Mouse (Mus musculus) brain, adult 2 months (tissue): Measurements from ENCODE around the gene Tfdp1.
"Not testable (repeated sequence)": the region's sequence is repeated elsewhere in the genome, so short reads cannot be mapped to it uniquely, and the experiment has no call there.

Experiments used
- DNase-seq: peaks from one replicate; pipeline ENCODE4 v3.0.0; 2011; ENCODE audit warnings: low read depth, low spot score

The Tfdp1 gene

DNA sequence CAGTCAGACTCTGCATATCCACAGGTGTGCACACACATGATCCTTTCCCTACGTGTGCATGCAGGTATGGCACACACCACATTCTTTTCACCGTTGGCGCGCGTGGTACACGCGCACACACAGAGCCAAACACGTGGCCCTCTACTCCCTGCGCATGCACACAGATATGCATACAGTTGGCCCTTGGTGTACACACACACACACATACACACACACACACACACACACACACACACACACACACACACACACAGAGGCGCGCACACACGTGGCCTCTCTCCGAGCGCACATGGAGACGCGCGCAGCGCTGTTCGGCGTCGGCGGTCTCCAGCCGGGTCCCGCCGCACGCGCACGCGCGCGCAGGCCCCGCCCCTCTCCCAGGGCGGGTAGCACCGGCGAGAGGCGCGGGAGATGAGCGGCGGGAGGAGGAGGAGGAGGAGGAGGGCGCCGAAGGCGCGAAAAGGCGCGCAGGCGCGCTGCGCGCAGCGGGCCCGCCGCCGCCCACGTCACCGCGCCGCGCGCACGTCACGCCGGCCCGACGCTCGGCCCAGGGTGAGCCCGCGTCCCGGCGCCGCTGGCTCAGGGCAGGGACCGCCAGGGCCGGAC is at the start of gene Tfdp1:
TSS of gene Tfdp1 (plus strand) at position 497 of the 606 bp plus-strand sequence.
- peak; percentile 91 for DNase-seq

DNA sequence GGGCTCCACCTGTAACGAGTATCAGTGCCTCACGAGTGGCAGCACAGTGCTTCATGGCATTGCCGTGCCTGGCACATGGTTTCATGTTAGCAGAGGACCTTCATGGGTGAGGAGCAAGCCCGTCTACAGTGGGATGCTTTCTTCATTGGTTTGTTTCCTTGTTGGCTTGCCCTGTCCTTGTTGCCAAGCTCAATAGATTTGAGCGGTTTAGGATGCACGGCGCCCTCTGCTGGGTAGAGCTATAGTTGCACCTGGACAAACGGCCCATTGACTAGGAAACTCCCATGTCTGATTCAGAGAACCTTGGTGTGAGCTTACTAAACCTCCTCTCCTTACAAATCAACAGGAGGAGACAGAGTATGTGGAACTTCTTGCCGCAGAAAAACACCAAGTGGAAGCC is 46.2 kb upstream of the Tfdp1 start:
- peak; percentile 87 for DNase-seq

DNA sequence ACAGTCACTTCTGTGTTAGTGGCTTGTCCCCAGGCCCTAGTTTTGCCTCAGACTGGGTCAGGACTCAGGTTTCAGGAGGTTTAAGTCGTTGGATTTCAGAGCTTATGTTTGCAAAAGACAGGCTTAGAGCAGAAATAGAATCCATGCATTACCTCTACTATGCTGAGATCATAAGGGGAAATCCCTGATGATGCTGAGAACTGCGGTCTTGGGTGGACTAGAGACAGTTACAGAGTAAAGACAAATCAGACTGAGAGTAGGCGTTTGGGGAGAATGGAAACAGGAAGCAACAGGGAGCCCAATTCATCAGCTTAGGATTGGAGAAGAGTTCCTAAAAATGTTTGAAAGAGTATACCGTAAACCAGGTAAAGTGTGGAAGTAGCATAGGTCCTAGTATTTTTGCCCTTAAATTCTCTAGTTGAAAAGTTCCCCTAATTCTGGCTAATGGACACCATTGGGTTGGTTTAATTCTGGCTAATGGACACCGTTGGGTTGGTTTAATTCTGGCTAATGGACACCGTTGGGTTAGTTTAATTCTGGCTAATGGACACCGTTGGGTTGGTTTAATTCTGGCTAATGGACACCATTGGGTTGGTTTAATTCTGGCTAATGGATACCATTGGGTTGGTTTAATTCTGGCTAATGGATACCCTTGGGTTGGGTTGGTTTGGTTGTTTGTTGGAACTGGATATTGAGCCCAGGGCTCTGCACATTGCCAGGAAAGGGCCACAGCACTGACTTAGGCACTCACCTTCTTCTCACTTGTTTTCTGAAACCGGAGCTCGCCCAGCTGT is 44.7 kb upstream of the Tfdp1 start:
- no peak for DNase-seq

DNA sequence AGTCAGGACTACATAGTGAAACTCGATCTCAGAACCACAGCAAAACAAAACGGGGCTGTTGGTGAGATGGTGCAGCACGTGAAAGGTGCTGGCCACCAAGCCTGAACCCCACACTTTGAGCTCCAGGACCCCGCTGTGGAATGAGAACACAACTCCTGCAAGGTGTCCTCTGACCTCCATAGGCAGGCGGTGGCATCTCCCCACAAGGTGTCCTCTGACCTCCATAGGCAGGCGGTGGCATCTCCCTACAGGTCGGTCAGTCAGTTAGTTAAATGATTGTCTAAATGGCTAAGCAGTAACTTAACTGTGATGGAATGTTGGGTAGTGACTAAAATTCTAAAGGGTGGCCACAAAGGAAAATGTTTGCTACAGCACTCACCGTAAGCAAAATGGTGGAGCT is 39.0 kb upstream of the Tfdp1 start:
- DNase-seq: no peak

DNA sequence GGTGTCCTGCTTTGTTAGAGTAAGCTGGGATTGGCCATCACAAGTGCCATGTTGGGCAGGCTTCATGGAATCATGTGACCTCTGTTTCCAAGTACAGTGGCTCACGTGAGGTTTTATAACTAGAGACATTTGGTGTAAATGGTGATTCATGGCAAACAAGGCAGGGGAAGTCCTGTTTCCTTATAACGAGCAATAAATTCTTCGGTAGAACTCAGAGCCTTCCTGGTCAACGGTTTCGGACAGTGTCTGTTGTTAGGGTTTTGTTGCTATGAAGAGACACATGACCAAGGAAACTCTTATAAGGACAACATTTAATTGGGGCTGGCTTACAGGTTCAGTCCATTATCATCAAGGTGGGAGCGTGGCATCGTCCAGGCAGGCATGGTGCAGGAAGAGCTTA is 37.5 kb upstream of the Tfdp1 start:
- DNase-seq: no peak

DNA sequence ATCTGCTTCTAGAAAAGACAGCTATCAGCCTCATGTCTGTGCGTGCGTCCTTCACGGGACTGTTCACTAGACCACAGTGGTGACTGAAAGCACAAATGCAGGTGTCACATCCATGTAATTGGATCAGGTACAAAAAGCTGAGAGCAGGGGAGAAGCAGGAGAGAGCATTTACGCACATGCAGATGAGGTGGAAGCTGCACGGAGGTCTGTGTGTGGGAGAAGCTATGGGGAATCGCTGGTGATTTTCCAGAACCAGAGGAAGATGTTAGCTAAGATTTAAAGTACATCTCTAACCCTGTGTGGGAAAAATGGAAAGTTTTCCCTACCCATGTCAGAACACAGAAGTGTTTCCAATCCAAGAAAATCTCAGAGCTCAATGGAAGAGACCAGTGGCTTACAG is 33.1 kb upstream of the Tfdp1 start:
- peak; percentile 80 for DNase-seq

DNA sequence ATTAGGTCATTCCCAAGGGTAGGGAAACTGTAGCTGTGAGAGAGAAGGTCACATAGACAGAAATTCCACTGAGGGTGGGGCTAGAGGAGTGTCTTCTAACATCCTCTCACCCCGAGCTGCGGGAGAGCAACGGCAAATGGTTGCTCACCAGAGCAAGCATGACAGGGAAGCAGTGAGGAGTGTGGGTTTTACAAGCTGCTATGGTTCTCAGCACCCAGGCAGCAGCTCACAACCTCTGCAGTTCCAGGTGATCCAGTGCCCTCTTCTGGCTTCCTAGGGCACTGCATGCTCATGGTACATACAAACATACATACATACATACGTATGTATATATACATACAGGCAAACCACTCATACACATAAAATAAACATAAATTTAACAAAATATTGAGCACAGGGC is 32.7 kb upstream of the Tfdp1 start:
- DNase-seq: no peak

DNA sequence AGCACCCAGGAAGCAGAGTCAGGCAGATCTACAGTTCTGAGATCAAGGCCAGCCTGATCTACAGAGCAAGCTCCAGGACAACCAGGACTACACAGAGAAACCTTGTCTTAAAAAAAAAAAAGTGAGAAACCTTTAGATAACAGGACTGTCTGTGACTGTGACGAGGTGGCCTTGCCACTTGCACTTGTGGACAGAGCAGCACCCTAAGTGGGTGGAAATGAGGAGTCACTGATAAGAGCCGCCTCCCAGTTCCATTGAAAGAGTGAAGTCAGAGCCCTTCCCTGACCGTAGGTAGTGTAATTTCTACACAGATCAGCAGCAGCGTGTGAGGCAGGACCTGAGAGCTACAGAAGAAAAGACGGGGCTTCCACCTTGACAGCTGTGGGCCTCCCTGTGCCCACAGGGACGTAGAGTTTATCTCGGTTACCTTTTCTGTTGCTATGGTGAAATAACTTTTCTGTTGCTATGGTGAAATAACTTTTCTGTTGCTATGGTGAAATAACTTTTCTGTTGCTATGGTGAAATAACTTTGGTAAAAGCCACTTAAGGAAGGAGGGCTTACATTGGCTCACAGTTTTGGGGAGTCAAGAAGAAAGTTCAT is 32.1 kb upstream of the Tfdp1 start:
- DNase-seq: no peak

DNA sequence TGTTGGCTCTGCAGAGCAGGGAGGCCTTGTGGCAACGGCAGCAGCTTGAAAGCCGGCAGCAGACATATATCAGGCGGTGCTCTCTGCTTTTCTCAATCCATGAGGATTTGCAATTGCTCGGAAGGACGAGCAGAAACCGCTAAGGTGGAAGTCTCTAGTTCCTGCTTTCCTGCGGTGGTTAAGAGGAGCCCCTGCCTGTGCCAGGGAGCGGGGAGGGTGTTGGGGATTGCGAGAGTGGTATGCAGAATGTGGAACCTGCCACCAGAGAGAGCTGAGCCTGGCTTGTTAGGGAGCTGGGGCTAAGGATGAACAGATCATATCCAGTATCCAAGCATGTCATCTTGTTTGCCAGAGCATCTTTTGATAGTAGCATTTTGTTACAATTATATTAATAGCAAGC is 31.6 kb upstream of the Tfdp1 start:
- no peak for DNase-seq

DNA sequence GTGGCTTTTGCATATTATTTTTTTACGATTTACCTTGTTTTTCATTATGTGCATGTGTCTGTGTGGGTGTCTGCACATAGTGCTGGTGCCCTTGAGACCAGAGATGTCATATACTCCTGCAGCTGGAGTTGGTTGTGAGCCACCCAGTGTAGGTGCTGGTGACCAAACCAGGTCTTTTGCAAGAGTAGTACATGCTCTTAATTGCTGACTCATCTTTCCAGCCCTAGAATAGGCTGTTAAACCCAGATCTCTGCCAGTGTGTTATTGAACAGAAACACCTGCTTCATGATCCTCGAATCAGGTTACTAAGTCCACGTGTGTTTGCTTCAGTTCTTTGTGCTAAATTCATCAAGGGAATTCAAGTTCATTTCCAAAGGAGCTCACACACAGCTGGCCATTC is 23.6 kb upstream of the Tfdp1 start:
- DNase-seq: no peak

DNA sequence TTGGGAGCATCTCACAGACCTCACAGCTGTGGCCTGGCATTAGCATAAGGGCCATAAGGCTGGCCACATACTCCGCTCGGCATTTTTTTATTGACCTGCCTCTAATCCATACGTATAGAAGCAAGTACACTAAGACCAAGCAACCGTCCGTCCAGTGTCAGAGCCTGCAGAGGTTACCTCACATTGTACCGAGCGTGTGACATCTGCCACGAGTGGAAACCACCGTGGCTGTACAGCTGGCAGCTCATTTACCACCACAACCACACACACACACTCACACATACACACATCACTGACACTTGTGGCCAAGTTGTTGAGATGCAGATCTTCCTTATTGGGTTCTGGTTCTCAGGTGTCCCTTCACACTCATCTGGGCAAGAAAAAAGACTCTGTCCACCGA is 21.9 kb upstream of the Tfdp1 start:
- no peak for DNase-seq

DNA sequence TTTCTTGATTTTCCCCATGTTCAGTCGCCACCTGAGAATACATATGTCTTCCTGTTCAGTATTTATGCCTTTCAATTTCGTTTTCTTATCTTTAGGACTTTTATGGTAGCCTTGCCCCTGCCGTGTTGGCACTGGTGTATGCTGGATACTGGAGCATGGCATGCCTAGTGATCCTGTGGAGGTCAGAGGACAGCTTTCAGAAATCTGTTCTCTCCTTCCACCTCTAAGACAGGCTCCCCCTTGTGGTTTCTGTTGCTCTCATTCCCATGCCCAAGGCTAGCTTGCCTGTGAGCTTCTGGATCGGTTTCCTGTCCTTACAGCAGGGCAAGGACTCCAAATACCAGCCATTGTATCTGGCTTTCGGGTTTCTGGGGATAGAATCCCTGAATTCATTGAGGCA is 12.0 kb upstream of the Tfdp1 start:
- DNase-seq: peak; percentile 43

DNA sequence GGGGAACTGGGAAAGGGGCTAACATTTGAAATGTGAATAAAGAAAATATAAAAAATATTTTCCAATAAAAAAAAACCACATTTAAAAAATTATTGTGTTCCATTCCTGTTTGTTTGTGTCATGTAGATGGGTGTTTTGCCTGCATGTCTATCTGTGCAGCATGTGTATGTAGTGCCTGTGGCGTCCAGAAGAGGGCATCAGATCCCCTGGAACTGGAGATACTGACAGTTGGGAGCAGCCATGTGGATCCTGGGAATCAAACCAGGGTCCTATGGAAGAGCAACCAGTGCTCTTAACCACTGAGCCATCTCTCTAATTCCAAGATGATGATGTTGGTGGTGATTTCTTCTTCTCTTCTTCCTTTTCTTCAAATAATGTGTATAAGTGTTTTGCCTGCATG is 3.9 kb upstream of the Tfdp1 start:
- DNase-seq: no peak

DNA sequence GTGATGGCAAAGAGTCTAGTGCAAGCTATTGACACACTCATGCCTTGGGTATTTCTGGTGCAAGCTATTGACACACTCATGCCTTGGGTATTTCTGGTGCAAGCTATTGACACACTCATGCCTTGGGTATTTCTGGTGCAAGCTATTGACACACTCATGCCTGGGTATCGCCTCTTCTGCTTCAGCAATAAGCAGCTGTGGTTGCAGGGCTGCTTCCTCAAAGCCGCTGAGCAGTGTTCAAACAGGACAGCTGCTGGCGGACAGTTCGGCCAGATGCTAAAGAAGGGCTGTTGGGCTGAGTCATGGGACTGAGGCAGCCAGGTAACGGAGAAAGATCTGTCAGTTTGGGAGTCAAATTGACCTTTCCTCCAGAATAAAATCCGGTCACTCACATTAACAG is 1.3 kb upstream of the Tfdp1 start:
- not testable (repeated sequence) for DNase-seq

DNA sequence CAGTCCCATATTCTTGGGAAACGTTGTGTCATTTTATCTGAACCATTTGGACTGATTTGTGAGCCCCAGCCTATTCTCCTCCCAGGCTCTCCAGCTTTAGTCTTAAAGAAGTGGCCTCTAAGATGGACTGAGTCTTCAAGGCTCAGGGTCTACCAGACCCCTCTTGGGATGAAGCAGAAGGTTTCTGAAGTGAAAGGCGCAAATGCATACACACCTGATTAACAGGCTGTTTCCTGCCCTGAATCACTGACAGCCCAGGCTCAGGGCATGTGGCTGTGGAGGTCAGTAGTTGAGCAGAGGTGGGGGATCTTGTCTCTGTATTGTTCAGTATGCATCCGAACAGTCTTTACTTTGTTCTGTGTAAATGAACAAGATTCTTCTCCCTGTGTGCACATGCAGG is 873 bp upstream of the Tfdp1 start:
- no peak for DNase-seq

DNA sequence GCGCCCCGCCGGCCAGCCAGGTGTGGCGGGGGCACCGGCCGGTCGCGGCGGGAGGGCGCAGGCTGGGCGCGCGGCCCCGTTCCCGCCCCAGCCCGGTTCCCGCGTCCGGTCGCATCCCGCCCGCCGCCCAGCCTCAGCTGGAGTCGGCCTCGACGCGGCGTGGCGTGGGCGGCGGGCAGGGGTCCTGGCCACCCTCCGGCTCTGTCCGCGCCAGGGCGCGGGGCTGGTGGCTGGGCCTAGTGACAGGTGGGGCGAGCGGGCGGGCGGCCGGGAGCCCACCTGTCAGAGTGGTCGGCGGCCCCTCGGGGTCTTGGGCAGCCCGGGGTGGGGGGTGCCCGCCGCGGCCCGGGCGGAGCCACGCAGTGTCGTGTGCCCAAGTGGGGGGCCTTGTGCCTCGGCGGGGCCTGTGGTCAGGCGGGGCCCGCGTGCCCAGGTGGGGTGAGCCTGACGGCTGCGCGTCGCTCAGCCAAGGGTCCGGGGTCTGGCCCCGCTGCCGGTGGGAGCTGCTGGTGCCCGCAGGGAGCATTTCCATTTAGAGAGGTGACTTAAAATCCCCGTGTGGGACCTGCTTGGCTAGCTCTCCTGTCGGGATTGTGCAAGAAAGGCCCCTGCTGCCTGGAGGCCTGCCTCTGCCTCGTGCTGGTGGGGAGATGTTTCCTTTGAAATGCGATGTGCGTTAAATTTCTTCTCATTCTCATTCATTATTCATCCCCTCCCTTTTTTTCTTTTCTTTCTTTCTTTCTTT is 522 bp downstream of the Tfdp1 start:
- DNase-seq: peak; percentile 31

DNA sequence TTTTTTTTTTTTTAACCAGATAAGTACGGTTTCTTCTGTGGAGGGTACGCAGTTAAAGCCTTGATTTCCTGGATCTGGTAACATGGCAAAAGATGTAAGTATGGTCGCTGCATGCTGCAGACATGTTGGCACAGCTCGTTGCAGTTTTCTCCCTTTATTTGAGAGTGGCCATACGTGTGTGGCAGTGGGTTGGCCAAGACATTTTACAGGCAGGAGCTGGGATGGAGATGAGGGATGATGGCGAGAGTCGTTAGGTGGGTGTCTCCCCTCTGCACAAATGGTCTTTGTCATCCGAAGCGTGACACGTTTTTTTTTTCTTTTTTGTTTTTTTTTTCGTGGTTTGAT is 1.1 kb downstream of the Tfdp1 start:
- DNase-seq: peak; percentile 17

DNA sequence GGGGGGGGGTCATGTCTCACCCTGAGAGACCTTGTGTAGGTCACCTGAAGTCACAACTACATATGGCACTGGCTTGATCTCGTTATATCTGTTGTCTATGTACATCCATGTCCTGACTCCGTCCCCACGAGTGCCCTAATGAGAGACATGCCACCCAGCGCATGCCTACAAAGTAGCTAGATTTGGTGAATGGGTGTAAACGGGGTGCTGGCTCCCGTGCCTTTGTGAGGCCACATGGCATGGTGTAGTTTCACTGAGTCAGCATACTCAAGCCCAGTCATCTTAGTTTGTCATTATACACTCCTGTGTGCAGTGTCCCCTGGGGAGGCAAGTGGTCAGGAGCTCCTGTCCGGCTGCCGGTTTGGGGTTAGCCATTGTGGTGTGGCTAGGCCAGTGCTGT is 2.1 kb downstream of the Tfdp1 start:
- no peak for DNase-seq

DNA sequence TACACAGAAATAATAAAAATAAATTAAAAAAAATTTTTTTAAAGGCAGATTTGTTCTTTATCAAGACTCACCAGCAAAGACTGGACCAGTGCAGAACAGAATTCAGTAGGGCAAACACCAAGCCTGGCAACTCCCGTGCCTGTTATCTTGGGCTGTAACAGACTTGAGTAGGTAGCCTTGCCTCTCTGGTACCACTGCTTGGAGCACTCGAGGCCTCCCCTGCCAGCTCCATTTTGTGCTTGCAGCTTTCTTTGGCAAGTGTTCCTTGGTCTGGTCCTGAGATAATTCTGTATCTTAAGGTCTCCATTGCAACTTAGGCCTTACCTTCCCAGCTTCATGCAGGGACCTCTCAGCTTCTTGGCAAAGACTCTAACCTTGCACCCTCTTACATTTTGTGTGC is 3.8 kb downstream of the Tfdp1 start:
- no peak for DNase-seq

DNA sequence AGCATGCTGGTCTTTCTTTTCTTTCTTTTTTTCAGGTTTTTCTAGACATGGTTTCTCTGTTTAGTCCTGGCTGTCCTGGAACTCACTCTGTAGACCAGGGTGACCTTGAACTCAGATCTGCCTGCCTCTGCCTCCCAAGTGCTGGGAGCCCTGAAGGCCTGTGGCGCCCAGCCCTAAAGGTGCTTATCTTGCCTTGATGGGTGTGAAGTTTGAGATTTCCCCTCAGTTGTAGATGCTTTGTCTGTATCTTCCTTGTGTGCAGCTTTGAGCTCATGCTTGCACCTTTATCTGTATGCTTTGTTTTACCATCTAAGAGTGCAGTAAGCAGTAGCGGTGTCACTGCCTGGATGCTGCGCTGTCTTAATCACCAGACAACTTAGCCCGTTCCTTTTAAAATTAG is 4.6 kb downstream of the Tfdp1 start:
- DNase-seq: no peak

DNA sequence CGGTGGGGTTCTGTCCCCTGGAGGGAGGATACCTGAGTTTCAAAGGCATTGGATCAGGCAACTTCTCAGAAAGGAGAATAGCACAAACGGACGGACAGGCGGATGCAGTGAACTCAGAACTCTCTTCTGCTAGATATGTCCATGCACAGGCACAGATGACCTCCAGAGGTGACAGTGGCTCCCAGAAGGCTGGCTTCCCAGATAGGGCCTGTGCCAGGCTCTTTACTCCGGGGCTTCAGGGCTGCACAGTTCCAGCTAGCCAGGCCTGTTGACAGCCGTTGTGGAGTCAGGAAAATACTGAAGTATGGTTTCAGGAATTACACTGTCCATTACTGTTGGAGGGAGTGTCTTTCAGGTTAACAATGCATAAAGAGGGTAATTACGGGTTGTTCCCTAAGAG is 11.5 kb downstream of the Tfdp1 start:
- no peak for DNase-seq

DNA sequence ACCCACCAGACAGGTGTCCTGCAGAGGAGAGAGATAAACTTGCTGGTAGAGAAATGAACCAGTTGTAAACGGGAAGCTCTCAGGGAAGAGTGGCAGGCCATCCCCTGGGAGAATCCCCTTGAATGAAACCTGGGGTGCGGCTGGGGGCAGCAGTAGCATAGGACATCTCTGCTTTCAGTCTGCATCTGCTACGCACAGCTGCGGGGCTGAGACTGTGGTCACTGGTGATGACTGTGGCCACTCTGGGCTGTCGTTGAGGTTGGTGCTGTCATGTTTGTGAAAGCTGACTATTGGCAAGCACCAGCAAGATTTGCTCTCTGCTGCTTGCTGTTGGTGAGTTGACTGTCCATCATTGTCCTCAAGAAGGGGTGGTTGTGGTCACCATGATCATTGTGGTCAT is 13.0 kb downstream of the Tfdp1 start:
- no peak for DNase-seq

DNA sequence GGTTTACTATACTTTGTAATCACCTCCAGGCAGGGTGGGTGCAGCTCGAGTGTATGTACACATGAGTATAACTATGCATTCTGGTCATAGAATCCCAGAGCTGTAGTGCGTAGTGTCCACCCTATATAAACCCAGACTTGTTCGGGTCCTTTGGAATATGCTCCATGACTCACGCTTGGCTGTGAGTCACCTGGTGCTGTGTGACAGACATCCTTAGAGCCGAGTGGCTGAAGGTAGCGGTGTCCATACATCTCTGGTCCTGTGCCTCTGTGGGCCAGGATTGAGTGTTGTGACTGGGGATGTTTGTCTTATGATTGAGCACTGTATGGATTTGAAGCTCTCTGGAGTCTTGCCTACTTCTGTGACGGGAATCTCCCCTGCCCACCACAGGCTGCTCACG is 14.1 kb downstream of the Tfdp1 start:
- peak; percentile 44 for DNase-seq
